Mouse (Mus musculus) midbrain, postnatal 0 days (tissue): ENCODE results near the gene Vamp5. TPM values are rescaled to one million over a fixed set of nuclear protein-coding genes. Genes with fewer than 3 reads are reported as not detected.
A peak's percentile ranks its signal among the peaks of the same experiment; 100 is the strongest.

ENCODE experiments used
- ATAC-seq: fragments of 200-750 bp; cut with Nextera tagmentation; 2 replicates; pipeline ENCODE4 v1.8.0; 2017; ENCODE audit warnings: moderate number of reproducible peaks, mild to moderate bottlenecking, moderate TSS enrichment, moderate library complexity; ENCODE audit not compliant: low FRiP score
- DNase-seq: peaks from one replicate; pipeline ENCODE4 v3.0.0-alpha.2; 2015; ENCODE audit warnings: low spot score
- H3K27ac ChIP-seq: fragments of 300-500 bp; sonication (generic); 2 replicates; pipeline ENCODE4 v1.5.1; 2014; ENCODE audit warnings: low read depth, mild to moderate bottlenecking, low read length, mixed read lengths
- H3K27me3 ChIP-seq: fragments of 300-500 bp; sonication (generic); 2 replicates; pipeline ENCODE4 v1.6.1; 2014; ENCODE audit warnings: low read length, control low read depth, mixed read lengths; ENCODE audit not compliant: insufficient read depth
- H3K36me3 ChIP-seq: fragments of 300-500 bp; sonication (generic); 2 replicates; pipeline ENCODE4 v1.6.1; 2014; ENCODE audit warnings: low read length, control low read depth, mixed read lengths; ENCODE audit not compliant: insufficient read depth
- H3K4me1 ChIP-seq: fragments of 300-500 bp; sonication (generic); 2 replicates; pipeline ENCODE4 v1.6.1; 2014; ENCODE audit warnings: mild to moderate bottlenecking, control low read depth, antibody characterized with exemption, low read length, mixed read lengths; ENCODE audit not compliant: insufficient read depth
- H3K4me2 ChIP-seq: fragments of 300-500 bp; sonication (generic); 2 replicates; pipeline ENCODE4 v1.6.1; 2014; ENCODE audit warnings: low read depth, mild to moderate bottlenecking, low read length, mixed read lengths; ENCODE audit not compliant: poor library complexity, severe bottlenecking
- H3K4me3 ChIP-seq: fragments of 300-500 bp; sonication (generic); 2 replicates; pipeline ENCODE4 v1.5.1; 2014; ENCODE audit warnings: low read depth, mild to moderate bottlenecking, low read length, moderate library complexity
- H3K9ac ChIP-seq: fragments of 300-500 bp; sonication (generic); replicated peaks from 2 replicates; pipeline ENCODE4 v1.6.1; 2014; ENCODE audit warnings: mild to moderate bottlenecking, low read length, moderate library complexity, mixed read lengths; ENCODE audit not compliant: poor library complexity, severe bottlenecking
- H3K9me3 ChIP-seq: fragments of 300-500 bp; sonication (generic); 2 replicates; pipeline ENCODE4 v1.6.1; 2016; ENCODE audit warnings: low read length, control low read depth
- CTCF ChIP-seq: IDR thresholded peaks from 2 replicates; pipeline ENCODE4 v1.5.1; 2016; ENCODE audit warnings: antibody characterized with exemption, mild to moderate bottlenecking
- WGBS: fragments of 180-500 bp; shearing (Covaris S2); extraction: QIAGEN DNeasy Blood & Tissue Kit; methylation state at CpG from one replicate; pipeline ENCODE4 v1.1.7; 2014; 5-methylcytosine and 5-hydroxymethylcytosine counted together
- polyA plus RNA-seq: library from polyadenylated mRNA; unstranded; fragments of >200 nt; fragmentation: Nextera tagmentation; extraction: Ambion mirVana; gene quantifications from 2 replicates; pipeline ENCODE4 v1.2.1, GENCODE M21; 2015
- total RNA-seq: library from RNA; depleted of rRNA; stranded (reverse); fragments of >200 nt; gene quantifications from 2 replicates; pipeline ENCODE4 v1.2.3, GENCODE M21; 2014

Vamp5 gene
- total and polyA plus RNA-seq, 2 experiments from 2014 or later, result 6.5 to 14.4 TPM

DNA sequence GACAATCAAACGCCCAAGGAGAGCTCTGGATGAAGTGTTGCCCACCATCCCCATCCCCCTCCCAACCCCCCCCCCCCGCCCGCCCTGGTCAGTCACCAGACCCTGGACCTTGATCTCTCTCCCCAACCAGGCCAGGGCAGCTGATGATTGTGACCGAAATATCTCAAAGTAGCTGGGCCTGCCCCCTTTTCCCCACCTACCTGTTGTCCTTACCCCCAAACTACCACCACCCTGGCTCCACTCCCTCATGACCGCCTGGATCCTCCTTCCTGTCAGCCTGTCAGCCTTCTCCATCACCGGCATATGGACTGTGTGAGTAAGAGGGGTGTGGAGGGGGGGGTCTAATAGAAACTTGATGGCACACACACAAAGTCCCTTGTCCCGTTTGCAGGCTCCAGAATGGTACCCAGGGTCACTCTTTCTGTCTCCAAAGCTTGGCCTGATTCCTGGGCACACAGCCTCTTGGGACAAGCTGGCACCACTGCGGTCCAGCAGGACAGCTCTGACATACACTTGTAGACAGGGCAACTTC lies 24.2 kb downstream of the Vamp5 start:
- no peaks in the 10 kb centered on the region for H3K27me3 ChIP-seq
- WGBS, result 32% methylated on average over 8 of the region's 8 CpGs
- ATAC-seq (peak; percentile 5; the same call in 1 of the 2 replicates), DNase-seq (no peak)
- H3K9ac ChIP-seq, result peak overlapping the region; percentile 70
- H3K27ac ChIP-seq, result peak overlapping the region; percentile 68
- no peaks in the 10 kb centered on the region for H3K9me3 ChIP-seq
- H3K4me2 ChIP-seq, result peak overlapping the region; percentile 95
- TF ChIP-seq CTCF, result no peak
- H3K4me3 ChIP-seq, result peak overlapping the region; percentile 58
- H3K36me3 ChIP-seq, result peaks cover 32% of the 10 kb centered on the region
- peaks cover 10% of the 10 kb centered on the region; the same call in 1 of the 2 replicates for H3K4me1 ChIP-seq

DNA sequence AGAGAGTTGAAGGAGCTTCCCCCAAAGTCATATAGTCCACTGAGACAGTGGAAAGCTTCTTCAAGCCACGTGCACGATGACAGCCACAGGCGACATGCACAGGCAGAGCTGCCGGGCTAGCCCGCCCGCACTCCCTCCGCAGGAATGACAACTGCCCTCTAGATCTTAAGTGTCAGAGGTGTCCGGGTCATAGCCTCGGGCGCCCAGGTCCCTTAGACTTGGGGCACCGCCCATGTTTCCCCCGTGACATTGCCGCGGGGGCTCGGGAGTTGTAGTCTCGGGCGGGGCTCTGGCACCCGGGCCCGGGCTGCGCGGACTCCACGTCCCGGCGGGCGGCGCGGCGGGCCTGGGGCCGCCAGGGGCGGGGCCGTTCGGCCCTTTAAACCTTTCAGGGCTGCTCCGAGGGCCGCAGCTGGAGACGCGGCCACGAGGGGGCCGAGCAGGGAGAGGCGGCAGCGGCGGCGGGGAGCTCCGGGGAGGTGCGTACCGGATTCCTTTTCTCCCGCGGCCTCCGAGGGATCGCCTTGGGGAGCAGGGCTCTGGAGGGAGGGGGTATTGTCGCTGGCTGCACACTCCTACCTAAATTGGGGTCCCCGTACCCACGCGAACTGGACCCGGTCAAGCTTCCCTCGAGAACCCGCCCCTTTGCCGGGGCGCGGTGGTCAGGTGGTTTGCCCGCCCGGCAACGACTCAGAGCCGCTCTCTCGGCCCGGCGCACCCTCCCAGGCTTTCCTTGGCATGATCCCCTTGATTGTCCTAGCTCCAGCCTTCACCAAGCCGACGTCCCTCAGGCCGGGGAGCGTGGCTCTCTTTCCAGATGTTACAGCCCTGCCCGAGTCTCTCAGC lies 25.0 kb downstream of the Vamp5 start, which contains the start of gene Tmem150a:
Gene Tmem150a, plus strand, starts transcription at position 382 of the 846 bp plus-strand sequence.
- 1% methylated on average over 63 of the region's 71 CpGs for WGBS
- Histone ChIP-seq H3K4me2 (peak within 1 kb of the TSS; percentile 95), H3K36me3 (peaks cover 31% of the 10 kb centered on the region), H3K9me3 (no peaks in the 10 kb centered on the region), H3K27ac (peak within 1 kb of the TSS; percentile 68), H3K4me3 (peak within 1 kb of the TSS; percentile 58), H3K4me1 (peaks cover 9% of the 10 kb centered on the region; the same call in 1 of the 2 replicates), H3K9ac (peak within 1 kb of the TSS; percentile 70), H3K27me3 (no peaks in the 10 kb centered on the region)
- peak; percentile 83 for DNase-seq
- ATAC-seq, result peak; percentile 89
- peak; percentile 60 for TF ChIP-seq CTCF

DNA sequence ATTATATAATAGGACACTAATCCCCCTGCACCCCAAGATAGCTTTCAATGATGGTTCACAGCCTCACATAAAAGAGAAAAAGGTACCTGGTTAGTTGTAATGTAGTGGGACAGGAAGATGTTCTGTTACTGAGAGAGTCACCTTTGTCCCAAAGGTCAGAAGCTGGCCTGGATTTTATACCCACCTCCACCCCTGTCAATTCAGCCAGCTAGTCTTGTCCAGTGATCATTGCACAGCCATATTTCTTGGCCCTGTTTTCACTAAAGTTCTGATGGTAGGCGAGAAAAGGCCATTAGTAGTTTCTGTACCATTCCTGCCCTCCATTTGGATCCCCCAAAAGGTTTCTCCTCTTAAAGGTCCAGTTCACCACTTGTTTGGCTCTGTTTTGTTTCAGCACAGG lies 26.2 kb downstream of the Vamp5 start:
- 72% methylated on average over 1 of the region's 1 CpGs for WGBS
- no peaks in the 10 kb centered on the region for H3K27me3 ChIP-seq
- H3K27ac ChIP-seq, result no peak overlapping the region
- H3K9me3 ChIP-seq, result no peaks in the 10 kb centered on the region
- H3K4me1 ChIP-seq, result peaks cover 9% of the 10 kb centered on the region; the same call in 1 of the 2 replicates
- no peak overlapping the region for H3K4me3 ChIP-seq
- no peak for TF ChIP-seq CTCF
- H3K4me2 ChIP-seq, result no peak overlapping the region
- no peak overlapping the region for H3K9ac ChIP-seq
- H3K36me3 ChIP-seq, result peaks cover 30% of the 10 kb centered on the region
- DNase-seq (no peak), ATAC-seq (no peak)

DNA sequence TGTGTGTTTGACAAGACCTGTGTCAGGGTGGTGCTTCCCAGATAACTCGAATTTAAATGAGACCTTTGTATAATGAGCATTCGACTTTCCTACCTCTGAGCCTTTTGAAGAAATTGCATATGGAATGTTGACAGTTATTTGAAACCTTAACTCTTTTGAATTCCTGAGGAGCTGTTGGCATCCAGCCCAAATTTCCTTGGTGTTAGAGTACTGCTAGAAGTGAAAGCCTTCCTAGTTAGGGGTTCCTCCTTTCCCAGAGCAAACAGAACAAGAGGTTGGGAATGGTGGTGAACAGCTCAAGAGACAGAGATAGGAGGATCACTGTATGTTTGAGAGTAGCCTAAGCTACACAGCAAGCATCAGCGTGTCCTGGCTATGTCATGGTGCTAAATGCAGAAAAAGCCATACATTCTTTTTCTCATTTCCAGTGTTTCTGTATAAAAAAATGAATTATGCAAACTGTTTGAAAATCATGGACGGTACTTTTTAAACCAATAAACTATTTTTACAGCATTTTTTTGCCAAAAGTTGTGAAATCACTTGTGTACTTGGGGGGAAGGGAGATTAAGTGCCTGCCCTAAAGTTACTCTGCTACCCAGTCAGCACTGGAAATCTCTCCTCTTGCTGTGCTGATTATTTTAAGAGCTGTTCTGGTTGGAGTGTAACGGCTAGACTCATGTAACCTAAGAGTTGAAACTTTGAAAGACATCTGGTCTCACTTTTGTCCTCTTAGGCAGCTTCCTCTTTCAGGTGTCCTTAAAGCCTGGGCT lies 27.4 kb downstream of the Vamp5 start:
- Histone ChIP-seq H3K36me3 (peaks cover 22% of the 10 kb centered on the region), H3K9me3 (no peaks in the 10 kb centered on the region), H3K4me1 (peaks cover 15% of the 10 kb centered on the region; the same call in 1 of the 2 replicates), H3K27me3 (no peaks in the 10 kb centered on the region), H3K27ac (no peak overlapping the region), H3K4me2 (no peak overlapping the region), H3K9ac (no peak overlapping the region), H3K4me3 (no peak overlapping the region)
- DNase-seq (no peak), ATAC-seq (no peak)
- 75% methylated on average over 5 of the region's 5 CpGs for WGBS
- TF ChIP-seq CTCF, result no peak

DNA sequence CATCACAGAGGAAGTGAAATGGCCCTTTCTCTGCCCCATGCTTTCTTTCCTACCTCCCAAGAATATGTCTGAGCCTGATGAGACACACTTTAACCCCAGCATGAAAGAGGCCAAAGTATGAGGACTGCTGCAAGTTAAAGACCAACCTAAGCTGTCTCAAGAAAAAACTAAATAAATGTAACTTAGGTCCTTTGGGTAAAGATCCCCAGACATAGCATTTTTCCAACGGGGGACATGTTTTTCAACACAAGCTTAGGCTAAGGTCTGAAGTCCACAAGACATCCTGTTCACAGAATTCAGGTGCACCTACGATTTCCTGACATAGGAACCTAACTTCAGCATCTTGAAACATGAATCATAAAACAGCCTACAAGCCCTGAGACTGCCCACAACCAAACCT lies 30.1 kb downstream of the Vamp5 start:
- no peak overlapping the region for H3K4me3 ChIP-seq
- H3K27ac ChIP-seq, result no peak overlapping the region
- no peak overlapping the region for H3K9ac ChIP-seq
- ATAC-seq (no peak), DNase-seq (no peak)
- H3K4me2 ChIP-seq, result no peak overlapping the region
- peaks cover 15% of the 10 kb centered on the region; the same call in 1 of the 2 replicates for H3K4me1 ChIP-seq
- 94% methylated on average over 2 of the region's 2 CpGs for WGBS
- no peaks in the 10 kb centered on the region for H3K27me3 ChIP-seq
- H3K9me3 ChIP-seq, result no peaks in the 10 kb centered on the region
- H3K36me3 ChIP-seq, result peaks cover 18% of the 10 kb centered on the region
- TF ChIP-seq CTCF, result no peak
